ENCODE assay signal across 8 mouse cellular contexts in genomic region chr9:67711051-67711877, GRCm38 (mm10). TPM values are rescaled to one million over a fixed set of nuclear protein-coding genes. Genes with fewer than 3 reads are reported as not detected.
DNase-seq lines count a peak whose midpoint lies in the region; ATAC-seq and TF ChIP-seq lines count a peak whose summit lies in the region.

No protein-coding gene starts in this region.

- WGBS in midbrain, embryonic 14.5 days = 44% methylated on average over 15 of the region's 15 CpGs
- WGBS in midbrain, embryonic 15.5 days = 48% methylated on average over 15 of the region's 15 CpGs
- WGBS in forebrain, embryonic 14.5 days = 39% methylated on average over 15 of the region's 15 CpGs
- WGBS in intestine, embryonic 14.5 days = 43% methylated on average over 15 of the region's 15 CpGs
- WGBS in midbrain, postnatal 0 days = 41% methylated on average over 15 of the region's 15 CpGs

- H3K9ac ChIP-seq in midbrain, embryonic 14.5 days (replicated peaks; ENCODE audit: low read length) = no peak overlapping the region
- no peak overlapping the region for H3K9ac ChIP-seq in midbrain, embryonic 15.5 days
- no peak overlapping the region for H3K9ac ChIP-seq in forebrain, embryonic 14.5 days (ENCODE audit: low read length)
- no peak overlapping the region for H3K9ac ChIP-seq in intestine, embryonic 14.5 days (ENCODE audit: low read length)
- H3K9ac ChIP-seq in midbrain, postnatal 0 days (replicated peaks; ENCODE audit: low read length, poor library complexity, severe bottlenecking) = no peak overlapping the region

- no peak overlapping the region for H3K27ac ChIP-seq in midbrain, embryonic 14.5 days (replicated peaks; ENCODE audit: low read depth, low read length)
- no peak overlapping the region for H3K27ac ChIP-seq in midbrain, embryonic 15.5 days
- no peak overlapping the region for H3K27ac ChIP-seq in forebrain, embryonic 14.5 days (ENCODE audit: low read depth, low read length)
- no peak overlapping the region for H3K27ac ChIP-seq in intestine, embryonic 14.5 days (ENCODE audit: low read depth)
- H3K27ac ChIP-seq in left cerebral cortex, adult 2 months = no peak overlapping the region
- H3K27ac ChIP-seq in midbrain, postnatal 0 days (ENCODE audit: low read depth, low read length) = no peak overlapping the region

- H3K4me3 ChIP-seq in midbrain, embryonic 14.5 days (replicated peaks; ENCODE audit: low read depth, low read length) = no peak overlapping the region
- no peak overlapping the region for H3K4me3 ChIP-seq in midbrain, embryonic 15.5 days
- no peak overlapping the region for H3K4me3 ChIP-seq in forebrain, embryonic 14.5 days (ENCODE audit: low read depth, low read length)
- no peak overlapping the region for H3K4me3 ChIP-seq in intestine, embryonic 14.5 days (ENCODE audit: low read depth, low read length)
- no peak overlapping the region for H3K4me3 ChIP-seq in left cerebral cortex, adult 2 months
- H3K4me3 ChIP-seq in midbrain, postnatal 0 days (ENCODE audit: low read depth, low read length) = no peak overlapping the region

- no peak overlapping the region for H3K4me2 ChIP-seq in midbrain, embryonic 14.5 days (ENCODE audit: low read length)
- no peak overlapping the region for H3K4me2 ChIP-seq in midbrain, embryonic 15.5 days
- H3K4me2 ChIP-seq in forebrain, embryonic 14.5 days (ENCODE audit: low read length) = no peak overlapping the region
- H3K4me2 ChIP-seq in intestine, embryonic 14.5 days (ENCODE audit: low read length) = no peak overlapping the region
- H3K4me2 ChIP-seq in midbrain, postnatal 0 days (ENCODE audit: low read depth, low read length, poor library complexity, severe bottlenecking) = no peak overlapping the region

- H3K9me3 ChIP-seq in midbrain, embryonic 14.5 days (ENCODE audit: control insufficient read depth, low read length) = no peaks in the 10 kb centered on the region
- H3K9me3 ChIP-seq in midbrain, embryonic 15.5 days = no peaks in the 10 kb centered on the region
- H3K9me3 ChIP-seq in forebrain, embryonic 14.5 days (replicated peaks; ENCODE audit: control insufficient read depth, low read length) = no peaks in the 10 kb centered on the region
- no peaks in the 10 kb centered on the region for H3K9me3 ChIP-seq in intestine, embryonic 14.5 days (ENCODE audit: control insufficient read depth, low read length)
- no peaks in the 10 kb centered on the region for H3K9me3 ChIP-seq in midbrain, postnatal 0 days (ENCODE audit: low read length)

- H3K27me3 ChIP-seq in midbrain, embryonic 14.5 days (ENCODE audit: control insufficient read depth, insufficient read depth, low read length) = no peaks in the 10 kb centered on the region
- H3K27me3 ChIP-seq in midbrain, embryonic 15.5 days (replicated peaks) = no peaks in the 10 kb centered on the region
- no peaks in the 10 kb centered on the region for H3K27me3 ChIP-seq in forebrain, embryonic 14.5 days (replicated peaks; ENCODE audit: control insufficient read depth, insufficient read depth, low read length)
- no peaks in the 10 kb centered on the region for H3K27me3 ChIP-seq in intestine, embryonic 14.5 days (replicated peaks; ENCODE audit: control insufficient read depth, insufficient read depth, low read length)
- no peaks in the 10 kb centered on the region for H3K27me3 ChIP-seq in midbrain, postnatal 0 days (ENCODE audit: insufficient read depth, low read length)

- ATAC-seq in midbrain, embryonic 14.5 days (ENCODE audit: low FRiP score, low TSS enrichment) = no peak
- no peak for ATAC-seq in midbrain, embryonic 15.5 days (replicated peaks)
- ATAC-seq in forebrain, embryonic 14.5 days = no peak
- ATAC-seq in intestine, embryonic 14.5 days (replicated peaks; ENCODE audit: low FRiP score, low TSS enrichment, low read depth) = 0 out of 2 replicates have a peak, but pooled peaks have one; percentile 36
- no peak for ATAC-seq in midbrain, postnatal 0 days (ENCODE audit: low FRiP score)

- intact Hi-C loops in left cerebral cortex, adult 2 months (cut with DNase I) = loop anchor here (2.0 kb wide), 2 partner anchors 92 to 262 kb away; no protein-coding TSS in a partner anchor

- TF ChIP-seq CTCF in left cerebral cortex, adult 2 months (IDR thresholded peaks at IDR 0.05) = peak; percentile 99
- TF ChIP-seq CTCF in midbrain, postnatal 0 days (IDR thresholded peaks at IDR 0.05) = peak; percentile 85

- peak; percentile 84 for DNase-seq in midbrain, embryonic 14.5 days
- DNase-seq in brain, adult 2 months (ENCODE audit: low read depth, low spot score) = peak; percentile 77
- DNase-seq in forebrain, embryonic 14.5 days (ENCODE audit: low spot score) = peak; percentile 84
- peak; percentile 85 for DNase-seq in intestine, embryonic 14.5 days (ENCODE audit: low spot score)
- DNase-seq in left cerebral cortex, adult 2 months (ENCODE audit: extremely low spot score in 1 of 2, low spot score in 2 of 2) = peak; percentile 53 to 79
- peak; percentile 74 for DNase-seq in midbrain, postnatal 0 days (ENCODE audit: low spot score)
- peak; percentile 47 for DNase-seq in testis, postnatal 14 days (ENCODE audit: low spot score)

- no peaks in the 10 kb centered on the region for H3K36me3 ChIP-seq in midbrain, embryonic 14.5 days (ENCODE audit: control insufficient read depth, insufficient read depth, low read length)
- no peaks in the 10 kb centered on the region for H3K36me3 ChIP-seq in midbrain, embryonic 15.5 days (replicated peaks)
- H3K36me3 ChIP-seq in forebrain, embryonic 14.5 days (ENCODE audit: control insufficient read depth, insufficient read depth, low read length) = no peaks in the 10 kb centered on the region
- H3K36me3 ChIP-seq in intestine, embryonic 14.5 days (ENCODE audit: control insufficient read depth, insufficient read depth, low read length) = no peaks in the 10 kb centered on the region
- no peaks in the 10 kb centered on the region for H3K36me3 ChIP-seq in midbrain, postnatal 0 days (ENCODE audit: insufficient read depth, low read length)

- H3K4me1 ChIP-seq in midbrain, embryonic 14.5 days (ENCODE audit: control insufficient read depth, insufficient read depth, low read length) = no peaks in the 10 kb centered on the region
- H3K4me1 ChIP-seq in midbrain, embryonic 15.5 days = no peaks in the 10 kb centered on the region
- 0 out of 2 replicates have a peak, but pooled peaks cover 4% of the 10 kb centered on the region for H3K4me1 ChIP-seq in forebrain, embryonic 14.5 days (ENCODE audit: control insufficient read depth, insufficient read depth, low read length)
- no peaks in the 10 kb centered on the region for H3K4me1 ChIP-seq in intestine, embryonic 14.5 days (replicated peaks; ENCODE audit: control insufficient read depth, insufficient read depth, low read length)
- no peaks in the 10 kb centered on the region for H3K4me1 ChIP-seq in midbrain, postnatal 0 days (ENCODE audit: insufficient read depth, low read length)

RNA-seq across cellular contexts. Expression of gene C2cd4b, which starts 48.0 kb away (rescaled TPM):
- polyA plus RNA-seq in midbrain, embryonic 14.5 days (2014; fragmentation: Nextera tagmentation; extraction: Ambion mirVana) = 0.71 and 1.1 TPM in 2 replicates
- polyA plus RNA-seq in midbrain, embryonic 15.5 days (2015; fragmentation: Nextera tagmentation; extraction: Ambion mirVana) = 0.31 and 1.4 TPM in 2 replicates
- polyA plus RNA-seq in forebrain, embryonic 14.5 days (2014; fragmentation: Nextera tagmentation; extraction: Ambion mirVana) = 0.41 and 0.48 TPM in 2 replicates
- polyA plus RNA-seq in intestine, embryonic 14.5 days (2014; fragmentation: Nextera tagmentation; extraction: Ambion mirVana) = 0.35 and 0.85 TPM in 2 replicates
- 1 to 10 TPM; 4.0 to 4.6 TPM for total RNA-seq in left cerebral cortex, adult 2 months (2021)
- 4.2 and 5.1 TPM in 2 replicates for total RNA-seq in midbrain, postnatal 0 days (2014; rRNA removed)
- polyA plus RNA-seq in midbrain, postnatal 0 days (2015; fragmentation: Nextera tagmentation; extraction: Ambion mirVana) = 3.0 and 3.2 TPM in 2 replicates
